Mouse (Mus musculus) midbrain, embryonic 12.5 days (tissue): ENCODE data around the gene Eprs. TPM values are rescaled to one million over a fixed set of nuclear protein-coding genes. Genes with fewer than 3 reads are reported as not detected.

ENCODE experiments used
- ATAC-seq: fragments of 200-750 bp; cut with Nextera tagmentation; 2 replicates; pipeline ENCODE4 v1.8.0; 2017; ENCODE audit warnings: low read depth, moderate TSS enrichment, moderate library complexity; ENCODE audit not compliant: low FRiP score
- H3K27ac ChIP-seq: fragments of 300-500 bp; sonication (generic); replicated peaks from 2 replicates; pipeline ENCODE4 v1.5.1; 2016; ENCODE audit warnings: mild to moderate bottlenecking
- H3K27me3 ChIP-seq: fragments of 300-500 bp; sonication (generic); 2 replicates; pipeline ENCODE4 v1.6.1; 2016; ENCODE audit warnings: mild to moderate bottlenecking
- H3K36me3 ChIP-seq: fragments of 300-500 bp; sonication (generic); 2 replicates; pipeline ENCODE4 v1.6.1; 2016
- H3K4me1 ChIP-seq: fragments of 300-500 bp; sonication (generic); 2 replicates; pipeline ENCODE4 v1.6.1; 2016
- H3K4me2 ChIP-seq: fragments of 300-500 bp; sonication (generic); replicated peaks from 2 replicates; pipeline ENCODE4 v1.6.1; 2016; ENCODE audit warnings: mild to moderate bottlenecking, moderate library complexity
- H3K4me3 ChIP-seq: fragments of 300-500 bp; sonication (generic); 2 replicates; pipeline ENCODE4 v1.5.1; 2016; ENCODE audit warnings: mild to moderate bottlenecking
- H3K9ac ChIP-seq: fragments of 300-500 bp; sonication (generic); replicated peaks from 2 replicates; pipeline ENCODE4 v1.6.1; 2016; ENCODE audit warnings: mild to moderate bottlenecking, moderate library complexity
- H3K9me3 ChIP-seq: fragments of 300-500 bp; sonication (generic); 2 replicates; pipeline ENCODE4 v1.6.1; 2016; ENCODE audit warnings: mild to moderate bottlenecking
- WGBS: fragments of 180-500 bp; shearing (Covaris S2); methylation state at CpG from one replicate; pipeline ENCODE4 v1.1.7; 2016; 5-methylcytosine and 5-hydroxymethylcytosine counted together
- microRNA counts: library from miRNA; unstranded; fragments of <30 nt; microRNA quantifications from one replicate; lab custom pipeline; 2017
- microRNA-seq: library from miRNA; unstranded; fragments of <30 nt; microRNA quantifications from one replicate; pipeline ENCODE4, GENCODE M21; 2017
- polyA plus RNA-seq: library from polyadenylated mRNA; unstranded; fragments of >200 nt; fragmentation: Nextera tagmentation; extraction: Ambion mirVana; gene quantifications from 2 replicates; pipeline ENCODE4 v1.2.1, GENCODE M21; 2016

Eprs gene
- polyA plus RNA-seq, 1 experiment from 2014 or later, result 136 TPM

- Histone ChIP-seq H3K4me2 (peak overlapping the region; percentile 98), H3K4me1 (peaks cover 12% of the 10 kb centered on the region), H3K9ac (peak overlapping the region; percentile 54), H3K27me3 (peaks cover 50% of the 10 kb centered on the region), H3K9me3 (no peaks in the 10 kb centered on the region), H3K36me3 (no peaks in the 10 kb centered on the region), H3K27ac (no peak overlapping the region; the same call in 1 of the 2 replicates), H3K4me3 (peak overlapping the region; percentile 58)
- peak; percentile 68 for ATAC-seq
- WGBS, result under 1% methylated on average over 68 of the region's 71 CpGs
These were observed 92.3 kb downstream of the Eprs start for GRCm38 (mm10) chr1:185454955-185455701.

- Histone ChIP-seq H3K36me3 (no peaks in the 10 kb centered on the region), H3K4me3 (0 out of 2 replicates have a peak overlapping the region, but pooled peaks have one; percentile 5), H3K4me2 (no peak overlapping the region), H3K4me1 (peaks cover 12% of the 10 kb centered on the region), H3K9me3 (no peaks in the 10 kb centered on the region), H3K27me3 (peaks cover 50% of the 10 kb centered on the region), H3K9ac (no peak overlapping the region), H3K27ac (no peak overlapping the region)
- no peak for ATAC-seq
- 84% methylated on average over 9 of the region's 9 CpGs for WGBS
These were observed 93.5 kb downstream of the Eprs start for GRCm38 (mm10) chr1:185456327-185456726.

GRCm38 (mm10) chr1:185460096-185460495 lies 97.3 kb downstream of the Eprs start:
- no peak overlapping the region for H3K27ac ChIP-seq
- H3K27me3 ChIP-seq, result peaks cover 28% of the 10 kb centered on the region
- 82% methylated on average over 5 of the region's 5 CpGs for WGBS
- peaks cover 5% of the 10 kb centered on the region for H3K4me1 ChIP-seq
- H3K9ac ChIP-seq, result no peak overlapping the region
- no peak overlapping the region for H3K4me3 ChIP-seq
- no peaks in the 10 kb centered on the region for H3K36me3 ChIP-seq
- no peak for ATAC-seq
- H3K9me3 ChIP-seq, result no peaks in the 10 kb centered on the region
- H3K4me2 ChIP-seq, result no peak overlapping the region

GRCm38 (mm10) chr1:185462889-185463288 lies 100.0 kb downstream of the Eprs start:
- H3K36me3 ChIP-seq, result no peaks in the 10 kb centered on the region
- no peaks in the 10 kb centered on the region; the same call in 1 of the 2 replicates for H3K4me1 ChIP-seq
- H3K27ac ChIP-seq, result no peak overlapping the region
- no peak overlapping the region for H3K9ac ChIP-seq
- WGBS, result 75% methylated on average over 5 of the region's 5 CpGs
- H3K9me3 ChIP-seq, result no peaks in the 10 kb centered on the region
- H3K4me3 ChIP-seq, result no peak overlapping the region
- peaks cover 7% of the 10 kb centered on the region; the same call in 1 of the 2 replicates for H3K27me3 ChIP-seq
- no peak overlapping the region for H3K4me2 ChIP-seq
- ATAC-seq, result no peak

GRCm38 (mm10) chr1:185469551-185470021 lies 106.7 kb downstream of the Eprs start:
- Histone ChIP-seq H3K9me3 (no peaks in the 10 kb centered on the region), H3K27me3 (no peaks in the 10 kb centered on the region), H3K36me3 (no peaks in the 10 kb centered on the region), H3K4me2 (no peak overlapping the region), H3K9ac (no peak overlapping the region), H3K27ac (no peak overlapping the region), H3K4me3 (no peak overlapping the region), H3K4me1 (no peaks in the 10 kb centered on the region)
- WGBS, result 80% methylated on average over 8 of the region's 8 CpGs
- no peak for ATAC-seq

- H3K27me3 ChIP-seq, result no peaks in the 10 kb centered on the region
- H3K4me1 ChIP-seq, result no peaks in the 10 kb centered on the region
- H3K9me3 ChIP-seq, result no peaks in the 10 kb centered on the region
- H3K9ac ChIP-seq, result no peak overlapping the region
- 58% methylated on average over 8 of the region's 8 CpGs for WGBS
- no peak overlapping the region for H3K4me3 ChIP-seq
- H3K4me2 ChIP-seq, result no peak overlapping the region
- no peak for ATAC-seq
- H3K27ac ChIP-seq, result no peak overlapping the region
- no peaks in the 10 kb centered on the region for H3K36me3 ChIP-seq
These were observed 109.3 kb downstream of the Eprs start for GRCm38 (mm10) chr1:185472025-185472720.

GRCm38 (mm10) chr1:185472730-185473129 lies 109.9 kb downstream of the Eprs start:
- Histone ChIP-seq H3K4me3 (no peak overlapping the region), H3K36me3 (no peaks in the 10 kb centered on the region), H3K4me1 (no peaks in the 10 kb centered on the region), H3K9ac (no peak overlapping the region), H3K9me3 (no peaks in the 10 kb centered on the region), H3K27ac (no peak overlapping the region), H3K27me3 (no peaks in the 10 kb centered on the region), H3K4me2 (no peak overlapping the region)
- 93% methylated on average over 4 of the region's 4 CpGs for WGBS
- no peak for ATAC-seq

GRCm38 (mm10) chr1:185473437-185473836 lies 110.6 kb downstream of the Eprs start:
- WGBS, result 90% methylated on average over 1 of the region's 1 CpGs
- no peak for ATAC-seq
- H3K9ac ChIP-seq, result no peak overlapping the region
- no peak overlapping the region for H3K4me3 ChIP-seq
- H3K36me3 ChIP-seq, result no peaks in the 10 kb centered on the region
- H3K27ac ChIP-seq, result no peak overlapping the region
- H3K4me2 ChIP-seq, result no peak overlapping the region
- no peaks in the 10 kb centered on the region for H3K27me3 ChIP-seq
- no peaks in the 10 kb centered on the region for H3K4me1 ChIP-seq
- H3K9me3 ChIP-seq, result no peaks in the 10 kb centered on the region

MicroRNAs encoded within 50 kb of the gene (microRNA counts, 519-probe panel; counts per million panel counts)
- microRNA mmu-miR-194 (lab: Ali Mortazavi, UCI), result not detected

Small RNAs within 50 kb of the gene (microRNA-seq; reads per million reads assigned to microRNA genes)
- gene Mir194-1 (0.93 reads per million), gene Mir215 (0.70 reads per million)

Other genes with a start within 250 kb of the Eprs start
- 25.0 and 26.2 TPM in 2 replicates for gene Rab3gap2, start 158.9 kb upstream of the Eprs start, polyA plus RNA-seq
- 23.9 and 25.7 TPM in 2 replicates for gene Iars2, start 33.6 kb upstream of the Eprs start, polyA plus RNA-seq
- 29.7 and 34.4 TPM in 2 replicates for gene Bpnt1, start 30.9 kb upstream of the Eprs start, polyA plus RNA-seq
- 1.4 and 2.0 TPM in 2 replicates for gene Slc30a10, start 91.8 kb downstream of the Eprs start, polyA plus RNA-seq